Mouse (Mus musculus): ENCODE measurements around the gene Amfr.

The Amfr gene

DNA sequence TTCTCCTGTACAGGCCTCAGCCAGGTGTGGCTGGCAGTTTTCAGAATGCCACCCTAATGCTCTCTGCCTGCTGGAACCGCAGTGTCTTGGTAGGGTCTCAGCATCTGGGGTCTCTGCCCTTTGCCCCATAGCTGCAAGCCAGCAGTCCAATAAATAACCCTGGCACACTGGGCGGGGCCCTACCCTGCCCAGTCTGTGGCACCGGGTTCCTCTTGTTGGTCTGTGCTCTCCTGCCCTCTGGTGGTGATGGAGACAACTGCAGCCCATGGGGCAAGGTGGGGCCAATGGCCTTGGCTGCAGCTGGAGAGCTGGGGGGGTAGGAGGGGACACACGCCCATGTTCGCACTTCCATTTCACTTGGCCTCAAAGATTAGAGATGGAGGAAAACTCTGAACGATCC lies 79.8 kb downstream of the Amfr start:
- CTCF ChIA-PET = no interaction called here

DNA sequence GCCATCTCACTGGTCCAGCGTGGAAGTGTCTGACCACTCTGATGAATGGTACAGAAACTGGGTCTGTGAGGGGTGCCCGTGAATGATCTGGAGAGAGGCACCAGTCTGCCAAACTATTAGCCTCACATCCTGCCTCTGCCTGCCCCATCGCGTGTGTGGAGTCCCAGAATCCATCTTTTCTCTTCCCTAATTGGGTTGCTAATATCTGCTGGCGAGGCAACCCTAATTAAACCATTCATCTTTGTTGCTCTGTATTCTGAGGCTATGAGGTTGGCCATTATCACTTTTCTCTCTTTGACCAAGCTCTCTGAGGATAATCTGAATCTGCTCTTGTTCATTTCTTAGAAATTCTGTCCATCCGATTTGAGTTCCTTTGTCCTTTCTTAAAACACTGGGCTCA lies 81.3 kb downstream of the Amfr start:
- CTCF ChIA-PET = no interaction called here

GRCm38 (mm10) chr8:93929233-93929632 lies 83.4 kb downstream of the Amfr start:
- CTCF ChIA-PET = no interaction called here

- CTCF ChIA-PET = interaction anchor here (0.6 kb wide), 1 partner anchor 270 kb away, joined by 3 read pairs; no protein-coding TSS in a partner anchor
Measured at GRCm38 (mm10) chr8:93925513-93925912, 87.1 kb downstream of the Amfr start.

DNA sequence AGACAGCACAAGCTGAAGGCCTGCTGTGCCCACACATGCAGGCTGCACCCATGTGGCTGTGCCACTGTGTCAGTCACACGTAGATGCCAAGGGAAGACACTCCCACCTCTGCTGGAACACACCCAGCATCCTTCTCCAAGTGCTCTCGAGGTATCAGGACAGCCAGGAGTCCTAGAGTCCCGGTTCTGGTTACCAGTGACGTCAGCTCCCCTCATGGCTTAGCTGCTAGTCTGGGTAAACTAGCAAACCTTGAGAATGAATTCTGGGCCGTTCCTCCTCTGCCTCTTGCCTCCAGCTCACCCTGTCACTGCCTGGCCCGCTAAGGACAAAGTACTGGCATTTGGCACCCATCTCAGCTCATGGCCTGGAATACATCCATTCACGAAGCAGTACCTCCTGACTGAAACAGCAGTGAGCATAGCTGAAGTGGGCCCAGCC lies 88.7 kb downstream of the Amfr start:
- CTCF ChIA-PET = no interaction called here

Measured in spleen, embryonic (tissue).